Mouse (Mus musculus) C2C12 (cell line): Measurements from ENCODE around the gene Hsd3b1.

Experiments used
- CTCF ChIP-seq: IDR thresholded peaks from one replicate; pipeline ENCODE4 v1.5.1; 2011; ENCODE audit not compliant: control insufficient read depth, insufficient read depth, insufficient read length
- FOSL1 ChIP-seq: IDR thresholded peaks from one replicate; pipeline ENCODE4 v1.8.0; 2011; ENCODE audit warnings: mild to moderate bottlenecking, low read length; ENCODE audit not compliant: poor library complexity, insufficient read depth, severe bottlenecking
- MAX ChIP-seq: IDR thresholded peaks from one replicate; pipeline ENCODE4 v1.6.1; 2011; ENCODE audit warnings: mild to moderate bottlenecking, control low read depth
- USF1 ChIP-seq: IDR thresholded peaks from one replicate; pipeline ENCODE4 v1.6.1; 2011; ENCODE audit warnings: low read depth, mild to moderate bottlenecking, control low read depth, moderate library complexity

GRCm38 (mm10) chr3:98853051-98853450 is 6.5 kb downstream of the Hsd3b1 start:
- TF ChIP-seq CTCF (no peak), FOSL1 (no peak), USF1 (no peak), MAX (no peak)
